Comparison of ENCODE assay signal across 17 mouse cellular contexts in the genomic region with DNA sequence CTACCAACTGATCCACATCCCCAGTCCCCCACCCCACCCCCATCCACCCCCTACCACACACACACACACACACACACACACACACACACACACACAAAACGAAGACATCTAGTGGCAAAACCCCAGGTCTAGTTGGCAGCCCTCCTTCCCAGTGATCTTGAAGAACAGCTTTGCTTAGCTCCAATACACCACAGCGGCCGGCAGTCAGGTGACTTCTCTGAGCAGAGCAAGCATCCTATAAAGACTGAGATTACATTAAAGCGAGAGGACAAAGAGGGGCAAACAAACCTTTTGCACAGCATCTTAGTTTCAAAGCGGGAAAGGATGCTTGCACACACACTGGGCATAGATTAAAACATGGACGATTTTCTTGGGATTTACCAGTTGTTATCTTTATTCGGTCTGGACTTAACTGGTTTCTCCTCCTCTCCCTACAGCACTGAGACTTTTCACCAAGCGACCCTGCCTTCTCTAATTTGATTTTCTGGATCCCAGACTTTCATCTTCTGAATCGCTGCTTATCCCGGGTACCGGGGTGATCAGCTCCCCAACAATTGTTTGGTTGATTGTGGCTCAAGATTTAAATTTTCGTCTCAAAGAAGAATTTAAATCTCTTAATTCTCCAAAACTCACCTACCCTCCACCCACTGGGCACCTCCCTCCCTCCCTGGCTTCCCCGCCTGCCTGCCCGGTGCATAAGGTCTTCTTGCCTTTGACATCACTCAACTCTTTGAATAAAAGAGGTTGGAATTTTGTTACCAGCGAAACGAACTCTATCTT.
DNase-seq lines count a peak whose midpoint lies in the region; ATAC-seq and TF ChIP-seq lines count a peak whose summit lies in the region.
"Had no signal": no experiment of that assay in that cellular context is flagged by ENCODE, and none has a peak within 500 bp of the region (broad histone marks: within the 10 kb centered on the region; RNA-seq: fewer than 3 reads in every experiment).

No protein-coding gene starts in this region.

- no peak overlapping the region for H3K9ac ChIP-seq in forebrain, embryonic 12.5 days
- no peak overlapping the region for H3K9ac ChIP-seq in hindbrain, embryonic 13.5 days
- no peak overlapping the region for H3K9ac ChIP-seq in midbrain, embryonic 14.5 days (replicated peaks; ENCODE audit: low read length)
- H3K9ac ChIP-seq: embryonic facial prominence, embryonic 12.5 days; heart, embryonic 12.5 days; intestine, embryonic 15.5 days; limb, embryonic 13.5 days; liver, embryonic 14.5 days had no signal

- peaks cover 84% of the 10 kb centered on the region for H3K27me3 ChIP-seq in forebrain, embryonic 12.5 days
- H3K27me3 ChIP-seq in hindbrain, embryonic 13.5 days = peaks cover 73% of the 10 kb centered on the region
- H3K27me3 ChIP-seq in midbrain, embryonic 14.5 days (ENCODE audit: control insufficient read depth, insufficient read depth, low read length) = peaks cover 80% of the 10 kb centered on the region
- H3K27me3 ChIP-seq: intestine, embryonic 15.5 days had no signal

- H3K4me2 ChIP-seq in forebrain, embryonic 12.5 days = peak overlapping the region; percentile 38
- H3K4me2 ChIP-seq in hindbrain, embryonic 13.5 days = peak overlapping the region; percentile 35; the same call in 1 of the 2 replicates
- peak overlapping the region; percentile 39 for H3K4me2 ChIP-seq in midbrain, embryonic 14.5 days (ENCODE audit: low read length)
- H3K4me2 ChIP-seq: intestine, embryonic 15.5 days had no signal

- intact Hi-C loops in left cerebral cortex, adult 2 months (cut with DNase I) = no loop called here

- H3K36me3 ChIP-seq in forebrain, embryonic 12.5 days (replicated peaks) = no peaks in the 10 kb centered on the region
- H3K36me3 ChIP-seq in hindbrain, embryonic 13.5 days = no peaks in the 10 kb centered on the region
- no peaks in the 10 kb centered on the region for H3K36me3 ChIP-seq in midbrain, embryonic 14.5 days (ENCODE audit: control insufficient read depth, insufficient read depth, low read length)
- H3K36me3 ChIP-seq: embryonic facial prominence, embryonic 12.5 days; heart, embryonic 12.5 days; intestine, embryonic 15.5 days; limb, embryonic 13.5 days had no signal

- 0 out of 2 replicates have a peak overlapping the region, but pooled peaks have one; percentile 22 for H3K27ac ChIP-seq in forebrain, embryonic 12.5 days
- H3K27ac ChIP-seq in hindbrain, embryonic 13.5 days = no peak overlapping the region
- H3K27ac ChIP-seq in midbrain, embryonic 14.5 days (replicated peaks; ENCODE audit: low read depth, low read length) = no peak overlapping the region
- no peak overlapping the region for H3K27ac ChIP-seq in layer of hippocampus, adult 2 months
- no peak overlapping the region for H3K27ac ChIP-seq in left cerebral cortex, adult 2 months
- H3K27ac ChIP-seq: embryonic facial prominence, embryonic 12.5 days; intestine, embryonic 15.5 days; limb, embryonic 13.5 days; liver, embryonic 14.5 days; stomach, postnatal 0 days had no signal

- H3K4me3 ChIP-seq in forebrain, embryonic 12.5 days (replicated peaks) = no peak overlapping the region
- H3K4me3 ChIP-seq in hindbrain, embryonic 13.5 days = no peak overlapping the region
- H3K4me3 ChIP-seq in midbrain, embryonic 14.5 days (replicated peaks; ENCODE audit: low read depth, low read length) = 0 out of 2 replicates have a peak overlapping the region, but pooled peaks have one; percentile 3
- H3K4me3 ChIP-seq in layer of hippocampus, adult 2 months = no peak overlapping the region
- H3K4me3 ChIP-seq in left cerebral cortex, adult 2 months = no peak overlapping the region
- H3K4me3 ChIP-seq: embryonic facial prominence, embryonic 12.5 days; heart, embryonic 12.5 days; intestine, embryonic 15.5 days; limb, embryonic 13.5 days had no signal

- peak; percentile 30 for DNase-seq in embryo, embryonic 11 days
- no peak for DNase-seq in embryo, embryonic 10.5 days (ENCODE audit: low spot score)
- DNase-seq in midbrain, embryonic 14.5 days = peak; percentile 64
- no peak for DNase-seq in layer of hippocampus, adult 2 months (ENCODE audit: low spot score in 2 of 2)
- no peak for DNase-seq in left cerebral cortex, adult 2 months (ENCODE audit: extremely low spot score in 1 of 2, low spot score in 2 of 2)
- DNase-seq in left cerebral cortex, adult 8-10 months (ENCODE audit: low spot score in 2 of 2) = no peak
- DNase-seq: kidney, postnatal 4 days; right cerebral cortex, postnatal 14 days; thymus, postnatal 25 days had no signal

- peak; percentile 22 for ATAC-seq in forebrain, embryonic 12.5 days (ENCODE audit: low FRiP score)
- no peak for ATAC-seq in hindbrain, embryonic 13.5 days (ENCODE audit: low FRiP score)
- ATAC-seq in midbrain, embryonic 14.5 days (ENCODE audit: low FRiP score, low TSS enrichment) = no peak
- ATAC-seq: intestine, embryonic 15.5 days had no signal

- H3K9me3 ChIP-seq in forebrain, embryonic 12.5 days = no peaks in the 10 kb centered on the region
- no peaks in the 10 kb centered on the region for H3K9me3 ChIP-seq in hindbrain, embryonic 13.5 days
- no peaks in the 10 kb centered on the region for H3K9me3 ChIP-seq in midbrain, embryonic 14.5 days (ENCODE audit: control insufficient read depth, low read length)
- H3K9me3 ChIP-seq: embryonic facial prominence, embryonic 12.5 days; heart, embryonic 12.5 days; intestine, embryonic 15.5 days; limb, embryonic 13.5 days had no signal

- TF ChIP-seq CTCF in layer of hippocampus, adult 2 months (conservative IDR thresholded peaks at IDR 0.05) = no peak
- TF ChIP-seq CTCF in left cerebral cortex, adult 2 months (IDR thresholded peaks at IDR 0.05) = no peak

- WGBS in forebrain, embryonic 12.5 days = 14% methylated on average over 16 of the region's 16 CpGs
- 40% methylated on average over 16 of the region's 16 CpGs for WGBS in hindbrain, embryonic 13.5 days
- 6% methylated on average over 16 of the region's 16 CpGs for WGBS in midbrain, embryonic 14.5 days

- H3K4me1 ChIP-seq in forebrain, embryonic 12.5 days = peaks cover 47% of the 10 kb centered on the region
- peaks cover 36% of the 10 kb centered on the region for H3K4me1 ChIP-seq in hindbrain, embryonic 13.5 days (replicated peaks)
- H3K4me1 ChIP-seq in midbrain, embryonic 14.5 days (ENCODE audit: control insufficient read depth, insufficient read depth, low read length) = peaks cover 26% of the 10 kb centered on the region

Comparison
In these comparisons a context has a peak if more than half of its experiments do, and no peak if none do; other contexts are left out.
1. DNase-seq: peak in embryo, embryonic 11 days (single experiment) and midbrain, embryonic 14.5 days (single experiment); none in embryo, embryonic 10.5 days (single experiment), layer of hippocampus, adult 2 months (0 of 2), left cerebral cortex, adult 2 months (0 of 2) and left cerebral cortex, adult 8-10 months (0 of 2).
2. Peak in every context shown above with its lines, with median percentiles within 50 percentile points of each other: H3K4me2 ChIP-seq.